Mouse (Mus musculus) liver, embryonic 14.5 days (tissue): Measurements from ENCODE around the gene Osbpl3. TPM values are rescaled to one million over a fixed set of nuclear protein-coding genes. Genes with fewer than 3 reads are reported as not detected.

ENCODE experiments used
- ATAC-seq: fragments of 200-750 bp; cut with Nextera tagmentation; 2 replicates; pipeline ENCODE4 v1.8.0; 2017; ENCODE audit warnings: moderate number of reproducible peaks, mild to moderate bottlenecking, moderate library complexity; ENCODE audit not compliant: insufficient read depth
- DNase-seq, 3 experiments: peaks; one replicate each; pipeline ENCODE4 v3.0.0-alpha.2; 2012 to 2013; ENCODE audit warnings: low read depth in 3 of 3, low spot score in 3 of 3
- H3K27ac ChIP-seq: fragments of 300-500 bp; sonication (generic); 2 replicates; pipeline ENCODE4 v1.5.1; 2014; ENCODE audit warnings: moderate library complexity, mild to moderate bottlenecking, control low read depth, inconsistent platforms
- H3K27me3 ChIP-seq: fragments of 300-500 bp; sonication (generic); 2 replicates; pipeline ENCODE4 v1.6.1; 2014; ENCODE audit warnings: mild to moderate bottlenecking, low read length, moderate library complexity; ENCODE audit not compliant: control insufficient read depth, insufficient read depth
- H3K36me3 ChIP-seq: fragments of 300-500 bp; sonication (generic); replicated peaks from 2 replicates; pipeline ENCODE4 v1.6.1; 2014; ENCODE audit warnings: low read depth; ENCODE audit not compliant: control insufficient read depth, insufficient read depth
- H3K4me1 ChIP-seq, 2 experiments: fragments of 200-500 bp in 1 of 2; fragments of 300-500 bp in 1 of 2; sonication (generic) in 1 of 2; replicated peaks; 2 replicates each; pipeline ENCODE4 v1.6.1; 2012 to 2014; ENCODE audit warnings: antibody characterized with exemption in 1 of 2, inconsistent platforms in 1 of 2, low read length in 1 of 2; ENCODE audit not compliant: control insufficient read depth in 2 of 2, insufficient read depth in 2 of 2
- H3K4me2 ChIP-seq: fragments of 300-500 bp; sonication (generic); 2 replicates; pipeline ENCODE4 v1.6.1; 2014; ENCODE audit warnings: low read depth, mild to moderate bottlenecking, control low read depth, moderate library complexity
- H3K4me3 ChIP-seq, 2 experiments: fragments of 200-500 bp in 1 of 2; fragments of 300-500 bp in 1 of 2; sonication (generic) in 1 of 2; 2 replicates each; pipeline ENCODE4 v1.5.1; 2012 to 2014; ENCODE audit warnings: low read depth in 2 of 2, low read length in 2 of 2, mild to moderate bottlenecking in 2 of 2, control low read depth in 1 of 2, inconsistent platforms in 1 of 2, moderate library complexity in 1 of 2; ENCODE audit not compliant: insufficient read depth in 1 of 2
- H3K9ac ChIP-seq: fragments of 300-500 bp; sonication (generic); replicated peaks from 2 replicates; pipeline ENCODE4 v1.6.1; 2014; ENCODE audit warnings: mild to moderate bottlenecking, control low read depth, moderate library complexity
- H3K9me3 ChIP-seq: fragments of 300-500 bp; sonication (generic); 2 replicates; pipeline ENCODE4 v1.6.1; 2016; ENCODE audit warnings: low read length, mixed read lengths; ENCODE audit not compliant: control insufficient read depth
- CTCF ChIP-seq: IDR thresholded peaks from 2 replicates; pipeline ENCODE4 v1.5.1; 2016; ENCODE audit warnings: antibody characterized with exemption, low read depth, control low read depth
- EP300 ChIP-seq: IDR thresholded peaks from 2 replicates; pipeline ENCODE4 v1.6.1; 2016; ENCODE audit warnings: antibody characterized with exemption, low read depth
- WGBS: fragments of 180-500 bp; shearing (Covaris S2); extraction: QIAGEN DNeasy Blood & Tissue Kit; methylation state at CpG from one replicate; pipeline ENCODE4 v1.1.7; 2014; ENCODE audit not compliant: insufficient replicate concordance; 5-methylcytosine and 5-hydroxymethylcytosine counted together
- polyA plus RNA-seq, 2 experiments: library from polyadenylated mRNA; depleted of rRNA in 1 of 2; stranded (reverse) in 1 of 2; unstranded in 1 of 2; fragments of >200 nt; fragmentation: Nextera tagmentation in 1 of 2; extraction: Ambion mirVana in 1 of 2; gene quantifications; 2 replicates each; pipeline versions ENCODE4 v1.2.1 to v1.2.3; 2012 to 2014

The Osbpl3 gene
- polyA plus RNA-seq, 2 experiments, result 0.60 to 0.70 TPM

GRCm38 (mm10) chr6:50385451-50386013, 70.5 kb downstream of the Osbpl3 start:
- 70% methylated on average over 8 of the region's 8 CpGs for whole genome bisulfite sequencing
- no peak for ATAC-seq

GRCm38 (mm10) chr6:50382711-50383110, 73.3 kb downstream of the Osbpl3 start:
- no peaks in the 10 kb centered on the region for H3K27me3 ChIP-seq
- 70% methylated on average over 7 of the region's 7 CpGs for WGBS
- H3K9me3 ChIP-seq, result no peaks in the 10 kb centered on the region
- no peak overlapping the region for H3K27ac ChIP-seq
- DNase-seq (no peak), ATAC-seq (no peak)
- no peak overlapping the region for H3K4me3 ChIP-seq
- no peak overlapping the region for H3K9ac ChIP-seq
- H3K4me2 ChIP-seq, result no peak overlapping the region
- TF ChIP-seq EP300, result no peak
- no peak for TF ChIP-seq CTCF
- H3K36me3 ChIP-seq, result no peaks in the 10 kb centered on the region
- H3K4me1 ChIP-seq, result peaks cover 3 to 18% of the 10 kb centered on the region in 2 experiments; a peak in 2 of 4 replicates

More at GRCm38 (mm10) chr6:50385451-50386013, 70.5 kb downstream of the Osbpl3 start:
- no peak overlapping the region for H3K9ac ChIP-seq
- no peak for TF ChIP-seq CTCF
- TF ChIP-seq EP300, result no peak
- DNase-seq, result no peak
- no peaks in the 10 kb centered on the region for H3K27me3 ChIP-seq
- H3K4me1 ChIP-seq, result peaks cover 0 to 4% of the 10 kb centered on the region in 2 experiments; a peak in 2 of 4 replicates
- H3K36me3 ChIP-seq, result no peaks in the 10 kb centered on the region
- no peaks in the 10 kb centered on the region for H3K9me3 ChIP-seq
- no peak overlapping the region for H3K4me3 ChIP-seq
- no peak overlapping the region for H3K27ac ChIP-seq
- no peak overlapping the region for H3K4me2 ChIP-seq

GRCm38 (mm10) chr6:50382196-50382595, 73.8 kb downstream of the Osbpl3 start:
- H3K27ac ChIP-seq, result no peak overlapping the region
- H3K9ac ChIP-seq, result no peak overlapping the region
- no peaks in the 10 kb centered on the region for H3K9me3 ChIP-seq
- peak overlapping the region; percentile 30 for H3K4me2 ChIP-seq
- no peaks in the 10 kb centered on the region for H3K36me3 ChIP-seq
- DNase-seq, result no peak
- no peak for ATAC-seq
- 42% methylated on average over 8 of the region's 8 CpGs for WGBS
- TF ChIP-seq CTCF, result no peak
- TF ChIP-seq EP300, result no peak
- peaks cover 3 to 21% of the 10 kb centered on the region in 2 experiments; a peak in 2 of 4 replicates for H3K4me1 ChIP-seq
- no peak overlapping the region for H3K4me3 ChIP-seq
- H3K27me3 ChIP-seq, result no peaks in the 10 kb centered on the region

- Histone ChIP-seq H3K9ac (no peak overlapping the region), H3K4me1 (peaks cover 3 to 21% of the 10 kb centered on the region in 2 experiments; a peak in 2 of 4 replicates), H3K27me3 (no peaks in the 10 kb centered on the region), H3K27ac (no peak overlapping the region), H3K4me2 (peak overlapping the region; percentile 30), H3K9me3 (no peaks in the 10 kb centered on the region), H3K4me3 (peak overlapping the region in 1 of 2 experiments; percentile 34; a peak in 2 of 4 replicates), H3K36me3 (no peaks in the 10 kb centered on the region)
- ATAC-seq, result peak; percentile 31; the same call in 1 of the 2 replicates
- WGBS, result 6% methylated on average over 11 of the region's 11 CpGs
- TF ChIP-seq EP300 (no peak), CTCF (no peak)
- no peak for DNase-seq
These were observed 74.4 kb downstream of the Osbpl3 start for GRCm38 (mm10) chr6:50381504-50382091.

- no peak overlapping the region for H3K27ac ChIP-seq
- H3K4me1 ChIP-seq, result peaks cover 3 to 21% of the 10 kb centered on the region in 2 experiments; a peak in 2 of 4 replicates
- 70% methylated on average over 4 of the region's 4 CpGs for WGBS
These were observed 76.3 kb downstream of the Osbpl3 start for GRCm38 (mm10) chr6:50379740-50380139.

More at GRCm38 (mm10) chr6:50379740-50380139, 76.3 kb downstream of the Osbpl3 start:
- ATAC-seq, result no peak
- Histone ChIP-seq H3K4me2 (no peak overlapping the region), H3K27me3 (no peaks in the 10 kb centered on the region), H3K4me3 (no peak overlapping the region), H3K9me3 (no peaks in the 10 kb centered on the region), H3K9ac (no peak overlapping the region), H3K36me3 (no peaks in the 10 kb centered on the region)
- no peak for DNase-seq
- TF ChIP-seq CTCF (no peak), EP300 (no peak)
